Mouse (Mus musculus): Measurements from ENCODE around the gene Zfyve27. TPM values are rescaled to one million over a fixed set of nuclear protein-coding genes. Genes with fewer than 3 reads are reported as not detected.

The Zfyve27 gene
- 25.3 and 27.7 TPM in 2 replicates for polyA plus RNA-seq (2015; fragmentation: Nextera tagmentation; extraction: Ambion mirVana)

GRCm38 (mm10) chr19:42163764-42164163 lies at the start of gene Zfyve27:
Gene Zfyve27 (plus strand): TSS chr19:42163951.
- no peak for ATAC-seq

GRCm38 (mm10) chr19:42115783-42116335 lies 47.9 kb upstream of the Zfyve27 start:
- TF ChIP-seq EP300 (IDR thresholded peaks at IDR 0.05) (peak; percentile 17; the same call in 1 of the 2 replicates), CTCF (IDR thresholded peaks at IDR 0.05) (peak; percentile 34)
- WGBS = 59% methylated on average over 4 of the region's 4 CpGs
- no peaks in the 10 kb centered on the region for H3K36me3 ChIP-seq (ENCODE audit: insufficient read depth, low read length)

More at GRCm38 (mm10) chr19:42163764-42164163, at the start of gene Zfyve27:
- Histone ChIP-seq H3K27ac (ENCODE audit: low read length) (no peak within 1 kb of the TSS), H3K4me2 (replicated peaks; ENCODE audit: low read depth, low read length) (no peak within 1 kb of the TSS), H3K4me1 (ENCODE audit: insufficient read depth, low read depth, low read length) (no peaks in the 10 kb centered on the region), H3K9ac (replicated peaks; ENCODE audit: low read depth) (no peak within 1 kb of the TSS), H3K27me3 (replicated peaks; ENCODE audit: insufficient read depth, low read length) (no peaks in the 10 kb centered on the region), H3K9me3 (ENCODE audit: low read length) (no peaks in the 10 kb centered on the region), H3K36me3 (ENCODE audit: insufficient read depth, low read length) (no peaks in the 10 kb centered on the region), H3K4me3 (ENCODE audit: low read depth, low read length) (no peak within 1 kb of the TSS)
- TF ChIP-seq CTCF (IDR thresholded peaks at IDR 0.05) = no peak
- no peak for TF ChIP-seq EP300 (IDR thresholded peaks at IDR 0.05)
- 28% methylated on average over 5 of the region's 5 CpGs for WGBS
- no peak for DNase-seq (ENCODE audit: low spot score)

GRCm38 (mm10) chr19:42118142-42118541 lies 45.6 kb upstream of the Zfyve27 start:
- Histone ChIP-seq H3K27ac (ENCODE audit: low read length) (no peak overlapping the region), H3K4me3 (ENCODE audit: low read depth, low read length) (no peak overlapping the region), H3K27me3 (replicated peaks; ENCODE audit: insufficient read depth, low read length) (no peaks in the 10 kb centered on the region), H3K4me2 (replicated peaks; ENCODE audit: low read depth, low read length) (no peak overlapping the region), H3K36me3 (ENCODE audit: insufficient read depth, low read length) (peaks cover 2% of the 10 kb centered on the region; the same call in 1 of the 2 replicates), H3K4me1 (ENCODE audit: insufficient read depth, low read depth, low read length) (0 out of 2 replicates have a peak, but pooled peaks cover 2% of the 10 kb centered on the region), H3K9me3 (ENCODE audit: low read length) (no peaks in the 10 kb centered on the region), H3K9ac (replicated peaks; ENCODE audit: low read depth) (no peak overlapping the region)
- ATAC-seq = no peak
- WGBS = 81% methylated on average over 9 of the region's 9 CpGs
- TF ChIP-seq CTCF (IDR thresholded peaks at IDR 0.05) = no peak
- no peak for DNase-seq (ENCODE audit: low spot score)

More at GRCm38 (mm10) chr19:42115783-42116335, 47.9 kb upstream of the Zfyve27 start:
- H3K27me3 ChIP-seq (replicated peaks; ENCODE audit: insufficient read depth, low read length) = no peaks in the 10 kb centered on the region
- no peak overlapping the region for H3K4me2 ChIP-seq (replicated peaks; ENCODE audit: low read depth, low read length)
- H3K4me1 ChIP-seq (ENCODE audit: insufficient read depth, low read depth, low read length) = 0 out of 2 replicates have a peak, but pooled peaks cover 2% of the 10 kb centered on the region
- peak; percentile 91 for ATAC-seq
- no peak overlapping the region for H3K9ac ChIP-seq (replicated peaks; ENCODE audit: low read depth)
- H3K9me3 ChIP-seq (ENCODE audit: low read length) = no peaks in the 10 kb centered on the region
- no peak overlapping the region for H3K4me3 ChIP-seq (ENCODE audit: low read depth, low read length)
- peak overlapping the region; percentile 69 for H3K27ac ChIP-seq (ENCODE audit: low read length)
- peak; percentile 87 for DNase-seq (ENCODE audit: low spot score)

DNA sequence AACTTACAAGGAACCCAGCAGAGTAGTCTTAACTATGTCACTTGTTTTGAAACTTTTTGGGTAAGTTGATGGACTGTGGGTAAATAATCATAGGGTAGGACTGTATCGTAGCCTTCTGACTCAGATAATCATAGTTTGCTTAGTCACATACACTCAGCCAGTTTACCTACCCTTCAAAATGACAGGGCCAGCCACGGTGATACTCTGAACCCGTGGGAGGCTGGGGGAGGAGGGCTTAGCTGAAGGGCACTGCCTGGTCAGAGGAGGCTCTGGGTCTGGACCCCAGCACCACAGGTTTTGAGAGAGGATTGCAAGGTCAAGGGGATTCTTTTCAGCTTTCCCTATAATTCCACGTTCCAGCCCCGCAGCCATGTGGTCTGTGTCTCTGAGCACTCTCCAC lies 45.2 kb upstream of the Zfyve27 start:
- no peak for TF ChIP-seq EP300 (IDR thresholded peaks at IDR 0.05)
- TF ChIP-seq CTCF (IDR thresholded peaks at IDR 0.05) = no peak
- no peaks in the 10 kb centered on the region for H3K9me3 ChIP-seq (ENCODE audit: low read length)
- no peak overlapping the region for H3K27ac ChIP-seq (ENCODE audit: low read length)
- no peaks in the 10 kb centered on the region for H3K27me3 ChIP-seq (replicated peaks; ENCODE audit: insufficient read depth, low read length)
- H3K4me3 ChIP-seq (ENCODE audit: low read depth, low read length) = no peak overlapping the region
- H3K9ac ChIP-seq (replicated peaks; ENCODE audit: low read depth) = no peak overlapping the region
- H3K4me2 ChIP-seq (replicated peaks; ENCODE audit: low read depth, low read length) = no peak overlapping the region
- 65% methylated on average over 5 of the region's 5 CpGs for WGBS
- H3K4me1 ChIP-seq (ENCODE audit: insufficient read depth, low read depth, low read length) = 0 out of 2 replicates have a peak, but pooled peaks cover 2% of the 10 kb centered on the region
- no peak for ATAC-seq
- H3K36me3 ChIP-seq (ENCODE audit: insufficient read depth, low read length) = peaks cover 6% of the 10 kb centered on the region
- DNase-seq (ENCODE audit: low spot score) = no peak

- 0 out of 2 replicates have a peak, but pooled peaks cover 2% of the 10 kb centered on the region for H3K4me1 ChIP-seq (ENCODE audit: insufficient read depth, low read depth, low read length)
- no peak overlapping the region for H3K27ac ChIP-seq (ENCODE audit: low read length)
- H3K9me3 ChIP-seq (ENCODE audit: low read length) = no peaks in the 10 kb centered on the region
- peak; percentile 64 for DNase-seq (ENCODE audit: low spot score)
- TF ChIP-seq CTCF (IDR thresholded peaks at IDR 0.05) (no peak), EP300 (IDR thresholded peaks at IDR 0.05) (no peak)
- peak; percentile 64 for ATAC-seq
- no peak overlapping the region for H3K4me2 ChIP-seq (replicated peaks; ENCODE audit: low read depth, low read length)
- H3K27me3 ChIP-seq (replicated peaks; ENCODE audit: insufficient read depth, low read length) = no peaks in the 10 kb centered on the region
- H3K9ac ChIP-seq (replicated peaks; ENCODE audit: low read depth) = no peak overlapping the region
- no peak overlapping the region for H3K4me3 ChIP-seq (ENCODE audit: low read depth, low read length)
- 70% methylated on average over 8 of the region's 8 CpGs for WGBS
- peaks cover 8% of the 10 kb centered on the region for H3K36me3 ChIP-seq (ENCODE audit: insufficient read depth, low read length)
Observed at GRCm38 (mm10) chr19:42120451-42120850, 43.3 kb upstream of the Zfyve27 start.

- peaks cover 5% of the 10 kb centered on the region; the same call in 1 of the 2 replicates for H3K4me1 ChIP-seq (ENCODE audit: insufficient read depth, low read depth, low read length)
- H3K27ac ChIP-seq (ENCODE audit: low read length) = no peak overlapping the region
- no peak overlapping the region for H3K4me2 ChIP-seq (replicated peaks; ENCODE audit: low read depth, low read length)
- ATAC-seq (no peak), DNase-seq (ENCODE audit: low spot score) (no peak)
- WGBS = 71% methylated on average over 13 of the region's 13 CpGs
- TF ChIP-seq CTCF (IDR thresholded peaks at IDR 0.05) = no peak
- no peak for TF ChIP-seq EP300 (IDR thresholded peaks at IDR 0.05)
- no peaks in the 10 kb centered on the region for H3K9me3 ChIP-seq (ENCODE audit: low read length)
- H3K27me3 ChIP-seq (replicated peaks; ENCODE audit: insufficient read depth, low read length) = no peaks in the 10 kb centered on the region
- H3K36me3 ChIP-seq (ENCODE audit: insufficient read depth, low read length) = peaks cover 8% of the 10 kb centered on the region
- H3K9ac ChIP-seq (replicated peaks; ENCODE audit: low read depth) = no peak overlapping the region
- H3K4me3 ChIP-seq (ENCODE audit: low read depth, low read length) = no peak overlapping the region
Observed at GRCm38 (mm10) chr19:42124684-42125083, 39.1 kb upstream of the Zfyve27 start.
